Mouse (Mus musculus): ENCODE data around the gene Camk1. TPM values are rescaled to one million over a fixed set of nuclear protein-coding genes. Genes with fewer than 3 reads are reported as not detected.

The Camk1 gene
- polyA plus RNA-seq, 1 experiment from 2014 or later, result 117 TPM

DNA sequence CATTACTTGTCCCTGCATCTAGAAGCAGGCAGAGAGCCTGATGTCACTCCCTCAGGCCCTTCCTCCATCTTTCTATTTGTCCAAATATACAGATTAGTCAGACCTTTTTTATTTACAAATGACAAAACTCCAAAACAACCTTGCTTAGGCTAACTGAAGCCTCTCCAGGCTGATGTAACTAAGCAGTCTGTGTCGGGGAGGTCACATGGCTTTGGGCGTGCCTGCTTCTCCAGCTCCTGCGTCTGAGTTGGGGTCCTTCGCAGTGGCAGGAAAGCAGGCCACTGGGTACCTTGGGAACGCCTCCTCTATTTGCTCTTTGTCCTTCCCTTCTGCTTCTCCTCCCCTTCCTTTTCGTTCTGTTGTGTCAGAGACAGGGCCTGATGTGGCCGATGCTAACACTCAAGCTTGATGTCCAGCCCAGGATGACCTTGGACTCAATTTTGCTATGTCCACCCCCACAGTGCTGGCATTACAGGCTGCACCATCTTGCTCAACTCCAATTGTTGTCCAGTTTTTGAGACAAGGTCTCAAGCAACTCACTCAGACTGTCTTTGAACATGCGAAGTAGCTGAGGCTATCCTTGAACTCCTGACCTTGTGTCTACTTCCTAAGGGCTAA is 20.8 kb upstream of the Camk1 start:
- no peaks in the 10 kb centered on the region for H3K9me3 ChIP-seq (ENCODE audit: low read length)
- H3K4me3 ChIP-seq (ENCODE audit: low read length), result no peak overlapping the region
- ATAC-seq (ENCODE audit: low FRiP score, low TSS enrichment), result no peak
- no peaks in the 10 kb centered on the region for H3K4me1 ChIP-seq (ENCODE audit: insufficient read depth, low read length)
- 76% methylated on average over 8 of the region's 8 CpGs for WGBS
- H3K27ac ChIP-seq (ENCODE audit: low read length), result no peak overlapping the region
- no peak overlapping the region for H3K4me2 ChIP-seq (replicated peaks; ENCODE audit: low read depth, low read length)
- H3K27me3 ChIP-seq (ENCODE audit: insufficient read depth, low read length), result no peaks in the 10 kb centered on the region
- H3K9ac ChIP-seq (replicated peaks; ENCODE audit: low read length), result no peak overlapping the region
- peaks cover 10% of the 10 kb centered on the region for H3K36me3 ChIP-seq (ENCODE audit: insufficient read depth, low read length)

DNA sequence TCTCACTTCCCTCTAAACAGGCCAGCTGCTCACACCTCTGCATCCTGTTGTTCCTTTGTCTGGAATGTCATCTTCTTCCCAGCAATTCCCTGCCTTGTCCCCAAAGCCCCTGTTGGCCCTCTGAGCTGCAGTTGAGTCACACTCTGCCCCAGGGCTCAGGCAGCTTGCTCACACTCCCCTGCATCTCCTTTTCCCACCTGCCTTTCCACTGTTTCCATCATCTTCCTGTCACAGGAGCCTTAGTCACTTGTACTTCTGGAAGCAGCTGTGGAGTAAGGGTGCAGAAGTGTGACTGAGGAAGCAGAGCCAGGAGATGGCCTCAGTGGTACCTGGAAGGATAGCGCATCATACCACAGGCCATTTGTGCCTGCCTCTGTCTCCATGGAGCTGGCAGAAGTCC is 18.5 kb upstream of the Camk1 start:
- no peak for ATAC-seq (ENCODE audit: low FRiP score, low TSS enrichment)
- H3K4me1 ChIP-seq (ENCODE audit: insufficient read depth, low read length), result no peaks in the 10 kb centered on the region
- no peaks in the 10 kb centered on the region for H3K27me3 ChIP-seq (ENCODE audit: insufficient read depth, low read length)
- H3K9ac ChIP-seq (replicated peaks; ENCODE audit: low read length), result no peak overlapping the region
- no peak overlapping the region for H3K27ac ChIP-seq (ENCODE audit: low read length)
- H3K4me2 ChIP-seq (replicated peaks; ENCODE audit: low read depth, low read length), result no peak overlapping the region
- no peaks in the 10 kb centered on the region for H3K36me3 ChIP-seq (ENCODE audit: insufficient read depth, low read length)
- H3K4me3 ChIP-seq (ENCODE audit: low read length), result no peak overlapping the region
- H3K9me3 ChIP-seq (ENCODE audit: low read length), result no peaks in the 10 kb centered on the region
- WGBS, result 94% methylated on average over 1 of the region's 1 CpGs

DNA sequence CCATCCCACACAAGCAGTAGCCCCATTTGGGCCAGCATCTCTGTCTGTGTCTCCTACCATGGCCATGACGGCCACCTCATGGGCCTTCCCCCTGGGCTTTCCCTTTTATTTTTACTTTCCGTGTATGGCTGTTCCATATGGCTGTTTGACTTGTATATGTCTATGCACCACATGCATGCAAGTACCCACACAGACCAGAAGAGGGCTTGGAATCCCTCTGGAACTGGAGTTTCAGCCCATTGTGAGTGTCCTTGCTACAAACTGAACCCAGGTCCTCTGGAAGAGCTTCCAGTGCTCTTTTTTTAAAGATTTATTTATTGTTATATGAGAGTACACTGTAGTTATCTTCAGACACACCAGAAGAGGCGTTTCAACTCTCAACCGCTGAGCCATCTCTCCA is 17.7 kb upstream of the Camk1 start:
- Histone ChIP-seq H3K4me3 (ENCODE audit: low read length) (no peak overlapping the region), H3K4me2 (replicated peaks; ENCODE audit: low read depth, low read length) (no peak overlapping the region), H3K27ac (ENCODE audit: low read length) (no peak overlapping the region), H3K9ac (replicated peaks; ENCODE audit: low read length) (no peak overlapping the region), H3K9me3 (ENCODE audit: low read length) (no peaks in the 10 kb centered on the region), H3K4me1 (ENCODE audit: insufficient read depth, low read length) (no peaks in the 10 kb centered on the region), H3K27me3 (ENCODE audit: insufficient read depth, low read length) (no peaks in the 10 kb centered on the region), H3K36me3 (ENCODE audit: insufficient read depth, low read length) (no peaks in the 10 kb centered on the region)
- WGBS, result 70% methylated on average over 4 of the region's 4 CpGs
- ATAC-seq (ENCODE audit: low FRiP score, low TSS enrichment), result no peak

DNA sequence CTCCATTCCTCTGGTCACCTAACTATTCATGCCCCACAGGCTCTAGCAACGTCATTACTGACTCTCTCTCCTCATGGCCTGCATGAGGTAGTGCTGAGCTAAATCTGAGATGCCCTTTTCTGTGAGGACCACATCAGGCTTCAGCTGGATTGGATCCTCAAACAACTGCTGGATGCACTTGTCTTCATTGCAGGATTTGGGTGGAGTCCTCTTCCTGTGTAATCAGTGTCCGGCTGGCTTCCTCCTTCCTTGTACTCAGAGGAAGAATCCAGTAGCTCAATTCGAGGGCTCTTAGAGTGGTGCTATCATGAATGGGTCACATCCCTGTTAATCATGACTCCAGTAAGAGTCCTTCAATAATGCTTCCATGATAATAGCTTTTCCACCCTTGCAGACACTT is 9.9 kb upstream of the Camk1 start:
- Histone ChIP-seq H3K9me3 (ENCODE audit: low read length) (no peaks in the 10 kb centered on the region), H3K4me1 (ENCODE audit: insufficient read depth, low read length) (0 out of 2 replicates have a peak, but pooled peaks cover 2% of the 10 kb centered on the region), H3K4me2 (replicated peaks; ENCODE audit: low read depth, low read length) (no peak overlapping the region), H3K4me3 (ENCODE audit: low read length) (no peak overlapping the region), H3K27me3 (ENCODE audit: insufficient read depth, low read length) (no peaks in the 10 kb centered on the region), H3K27ac (ENCODE audit: low read length) (no peak overlapping the region), H3K9ac (replicated peaks; ENCODE audit: low read length) (no peak overlapping the region), H3K36me3 (ENCODE audit: insufficient read depth, low read length) (no peaks in the 10 kb centered on the region)
- 63% methylated on average over 3 of the region's 3 CpGs for WGBS
- ATAC-seq (ENCODE audit: low FRiP score, low TSS enrichment), result no peak

DNA sequence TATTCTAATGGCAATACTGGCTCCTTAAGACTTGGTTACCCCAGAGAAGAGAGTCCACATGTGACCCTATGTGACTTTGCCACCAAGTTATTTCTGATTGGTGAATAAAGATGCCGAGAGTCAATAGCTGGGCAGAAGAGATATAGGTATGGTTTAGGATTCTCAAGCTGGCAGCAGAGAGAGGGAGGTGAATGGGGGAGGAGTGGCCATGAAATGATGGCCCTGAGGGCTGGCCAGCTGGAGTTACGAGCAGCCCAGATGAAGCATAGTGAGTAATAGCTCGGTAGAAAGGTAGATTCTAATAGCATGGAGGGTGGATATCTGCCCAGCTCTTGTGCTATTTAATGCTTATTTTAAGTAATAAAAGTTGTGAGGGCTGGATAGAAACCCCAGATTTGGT is 9.0 kb upstream of the Camk1 start:
- Histone ChIP-seq H3K9ac (replicated peaks; ENCODE audit: low read length) (no peak overlapping the region), H3K27ac (ENCODE audit: low read length) (no peak overlapping the region), H3K27me3 (ENCODE audit: insufficient read depth, low read length) (no peaks in the 10 kb centered on the region), H3K4me2 (replicated peaks; ENCODE audit: low read depth, low read length) (no peak overlapping the region), H3K4me3 (ENCODE audit: low read length) (no peak overlapping the region), H3K9me3 (ENCODE audit: low read length) (no peaks in the 10 kb centered on the region), H3K4me1 (ENCODE audit: insufficient read depth, low read length) (0 out of 2 replicates have a peak, but pooled peaks cover 2% of the 10 kb centered on the region), H3K36me3 (ENCODE audit: insufficient read depth, low read length) (no peaks in the 10 kb centered on the region)
- ATAC-seq (ENCODE audit: low FRiP score, low TSS enrichment), result no peak
- 71% methylated on average over 3 of the region's 3 CpGs for WGBS

DNA sequence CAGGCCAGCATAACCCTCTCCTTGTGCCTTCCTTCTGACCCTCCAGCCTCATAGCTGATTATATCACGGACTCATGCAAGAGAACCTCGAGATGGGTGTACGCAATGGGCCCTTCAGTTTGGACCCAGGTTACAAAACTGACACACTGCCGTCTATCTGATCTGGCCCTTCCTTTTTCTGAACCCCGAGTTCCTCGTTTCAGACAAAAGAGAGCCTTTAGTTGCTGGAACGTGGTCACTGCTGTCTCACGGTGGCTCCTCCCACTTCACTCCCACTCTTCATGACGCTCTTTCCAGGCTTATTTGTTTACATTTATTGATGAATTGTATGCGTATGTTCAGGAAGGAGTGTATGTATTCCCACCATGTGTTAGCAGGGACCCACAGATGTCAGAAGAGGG is 7.9 kb upstream of the Camk1 start:
- H3K27ac ChIP-seq (ENCODE audit: low read length), result no peak overlapping the region
- no peaks in the 10 kb centered on the region for H3K36me3 ChIP-seq (ENCODE audit: insufficient read depth, low read length)
- WGBS, result 60% methylated on average over 10 of the region's 10 CpGs
- H3K27me3 ChIP-seq (ENCODE audit: insufficient read depth, low read length), result no peaks in the 10 kb centered on the region
- no peaks in the 10 kb centered on the region for H3K9me3 ChIP-seq (ENCODE audit: low read length)
- no peak overlapping the region for H3K4me2 ChIP-seq (replicated peaks; ENCODE audit: low read depth, low read length)
- no peak overlapping the region for H3K4me3 ChIP-seq (ENCODE audit: low read length)
- H3K9ac ChIP-seq (replicated peaks; ENCODE audit: low read length), result no peak overlapping the region
- no peak for ATAC-seq (ENCODE audit: low FRiP score, low TSS enrichment)
- H3K4me1 ChIP-seq (ENCODE audit: insufficient read depth, low read length), result 0 out of 2 replicates have a peak, but pooled peaks cover 2% of the 10 kb centered on the region

DNA sequence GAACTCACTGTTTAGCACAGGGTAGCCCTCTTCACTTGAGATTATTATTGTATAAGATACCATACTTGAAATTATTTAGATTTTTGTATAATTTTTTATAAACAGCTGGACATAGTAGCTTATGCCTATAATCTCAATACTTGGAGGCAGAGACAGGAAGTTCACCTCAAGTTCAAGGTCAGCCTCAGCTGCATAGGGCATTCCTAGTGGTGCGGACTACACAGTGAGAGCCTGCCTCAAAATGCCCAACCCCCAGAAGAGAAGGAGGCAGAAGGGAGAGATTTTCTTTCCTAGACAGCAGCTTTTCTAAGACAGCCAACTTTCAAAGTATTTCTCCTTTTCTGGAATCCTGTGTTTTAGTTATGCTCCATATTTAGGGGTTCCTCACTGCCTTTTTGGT is 7.4 kb upstream of the Camk1 start:
- H3K27ac ChIP-seq (ENCODE audit: low read length), result no peak overlapping the region
- no peak for ATAC-seq (ENCODE audit: low FRiP score, low TSS enrichment)
- H3K4me3 ChIP-seq (ENCODE audit: low read length), result no peak overlapping the region
- no peaks in the 10 kb centered on the region for H3K27me3 ChIP-seq (ENCODE audit: insufficient read depth, low read length)
- no peak overlapping the region for H3K9ac ChIP-seq (replicated peaks; ENCODE audit: low read length)
- H3K36me3 ChIP-seq (ENCODE audit: insufficient read depth, low read length), result no peaks in the 10 kb centered on the region
- 80% methylated on average over 1 of the region's 1 CpGs for WGBS
- no peak overlapping the region for H3K4me2 ChIP-seq (replicated peaks; ENCODE audit: low read depth, low read length)
- H3K9me3 ChIP-seq (ENCODE audit: low read length), result no peaks in the 10 kb centered on the region
- 0 out of 2 replicates have a peak, but pooled peaks cover 2% of the 10 kb centered on the region for H3K4me1 ChIP-seq (ENCODE audit: insufficient read depth, low read length)

DNA sequence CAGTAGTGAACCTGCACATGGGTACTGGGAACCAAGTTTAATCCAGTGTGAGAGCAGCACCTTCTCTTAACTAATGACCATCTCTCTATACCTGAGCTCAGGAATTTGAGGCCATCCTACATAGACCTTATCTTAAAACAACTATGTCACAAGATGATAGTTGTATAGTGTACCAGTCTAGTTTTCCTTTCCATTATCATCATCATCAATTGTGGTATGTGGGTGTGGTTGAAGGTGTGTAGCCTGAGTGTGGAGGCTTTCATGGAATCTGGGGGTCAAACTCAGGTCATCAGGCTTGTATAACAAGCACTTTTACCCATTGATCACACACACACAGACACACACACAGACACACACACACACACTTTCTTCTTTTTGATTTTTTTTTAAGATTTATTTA is 6.8 kb upstream of the Camk1 start:
- H3K4me3 ChIP-seq (ENCODE audit: low read length), result no peak overlapping the region
- H3K36me3 ChIP-seq (ENCODE audit: insufficient read depth, low read length), result no peaks in the 10 kb centered on the region
- no peak overlapping the region for H3K4me2 ChIP-seq (replicated peaks; ENCODE audit: low read depth, low read length)
- H3K27ac ChIP-seq (ENCODE audit: low read length), result no peak overlapping the region
- ATAC-seq (ENCODE audit: low FRiP score, low TSS enrichment), result no peak
- no peak overlapping the region for H3K9ac ChIP-seq (replicated peaks; ENCODE audit: low read length)
- no peaks in the 10 kb centered on the region for H3K27me3 ChIP-seq (ENCODE audit: insufficient read depth, low read length)
- H3K9me3 ChIP-seq (ENCODE audit: low read length), result no peaks in the 10 kb centered on the region
- 0 out of 2 replicates have a peak, but pooled peaks cover 2% of the 10 kb centered on the region for H3K4me1 ChIP-seq (ENCODE audit: insufficient read depth, low read length)

DNA sequence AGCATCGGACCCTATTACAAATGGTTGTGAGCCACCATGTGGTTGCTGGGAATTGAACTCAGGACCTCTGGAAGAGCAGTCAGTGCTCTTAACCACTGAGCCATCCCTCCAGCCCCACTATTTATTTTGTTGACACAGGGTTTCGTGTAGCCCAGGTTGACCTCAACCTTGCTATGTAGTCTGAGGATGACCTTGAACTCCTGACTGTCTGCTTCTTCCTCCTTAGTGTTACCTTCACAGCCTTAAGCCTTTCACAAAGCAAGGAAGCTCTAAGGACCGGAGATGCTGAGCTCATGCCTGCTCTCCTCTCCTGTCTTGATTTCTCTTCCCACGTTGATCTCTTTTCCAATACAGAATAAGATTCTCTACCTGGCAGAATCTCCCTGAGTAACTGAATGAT is 3.1 kb upstream of the Camk1 start:
- no peak overlapping the region for H3K9ac ChIP-seq (replicated peaks; ENCODE audit: low read length)
- 73% methylated on average over 4 of the region's 4 CpGs for WGBS
- H3K4me3 ChIP-seq (ENCODE audit: low read length), result no peak overlapping the region
- no peaks in the 10 kb centered on the region for H3K27me3 ChIP-seq (ENCODE audit: insufficient read depth, low read length)
- peaks cover 29% of the 10 kb centered on the region for H3K4me1 ChIP-seq (ENCODE audit: insufficient read depth, low read length)
- ATAC-seq (ENCODE audit: low FRiP score, low TSS enrichment), result no peak
- H3K4me2 ChIP-seq (replicated peaks; ENCODE audit: low read depth, low read length), result no peak overlapping the region
- no peaks in the 10 kb centered on the region for H3K36me3 ChIP-seq (ENCODE audit: insufficient read depth, low read length)
- no peaks in the 10 kb centered on the region for H3K9me3 ChIP-seq (ENCODE audit: low read length)
- no peak overlapping the region for H3K27ac ChIP-seq (ENCODE audit: low read length)

DNA sequence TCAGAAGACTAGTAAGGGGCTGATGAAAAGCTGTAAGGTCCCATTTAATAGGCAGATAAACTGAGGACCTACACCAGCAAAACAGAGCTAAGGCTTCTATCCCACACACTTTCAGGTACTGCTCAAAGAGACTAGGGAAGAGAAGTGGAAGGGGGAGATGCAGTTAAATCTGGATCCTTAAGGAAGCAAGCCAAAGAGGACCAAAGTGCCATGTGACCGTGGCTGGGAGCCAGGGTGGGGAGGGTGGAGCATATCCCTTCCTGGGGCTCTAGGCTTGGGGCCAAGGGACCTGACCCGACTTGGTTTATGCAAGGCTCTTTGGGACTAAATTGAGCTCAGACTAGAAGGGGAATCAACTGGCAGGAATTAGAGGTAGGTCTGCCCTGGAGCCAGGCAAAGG is 537 bp upstream of the Camk1 start:
- peak; percentile 9; the same call in 1 of the 2 replicates for ATAC-seq (ENCODE audit: low FRiP score, low TSS enrichment)
- WGBS, result 35% methylated on average over 2 of the region's 2 CpGs
- peak overlapping the region; percentile 88; the same call in 1 of the 2 replicates for H3K4me2 ChIP-seq (replicated peaks; ENCODE audit: low read depth, low read length)
- H3K9ac ChIP-seq (replicated peaks; ENCODE audit: low read length), result peak overlapping the region; percentile 92
- peak overlapping the region; percentile 75 for H3K27ac ChIP-seq (ENCODE audit: low read length)
- no peaks in the 10 kb centered on the region for H3K9me3 ChIP-seq (ENCODE audit: low read length)
- H3K27me3 ChIP-seq (ENCODE audit: insufficient read depth, low read length), result no peaks in the 10 kb centered on the region
- H3K4me3 ChIP-seq (ENCODE audit: low read length), result no peak overlapping the region
- H3K4me1 ChIP-seq (ENCODE audit: insufficient read depth, low read length), result peaks cover 37% of the 10 kb centered on the region
- peaks cover 19% of the 10 kb centered on the region for H3K36me3 ChIP-seq (ENCODE audit: insufficient read depth, low read length)

Data from kidney, embryonic 16.5 days (tissue).